ENCODE assay signal across 19 mouse cellular contexts in the genomic region with DNA sequence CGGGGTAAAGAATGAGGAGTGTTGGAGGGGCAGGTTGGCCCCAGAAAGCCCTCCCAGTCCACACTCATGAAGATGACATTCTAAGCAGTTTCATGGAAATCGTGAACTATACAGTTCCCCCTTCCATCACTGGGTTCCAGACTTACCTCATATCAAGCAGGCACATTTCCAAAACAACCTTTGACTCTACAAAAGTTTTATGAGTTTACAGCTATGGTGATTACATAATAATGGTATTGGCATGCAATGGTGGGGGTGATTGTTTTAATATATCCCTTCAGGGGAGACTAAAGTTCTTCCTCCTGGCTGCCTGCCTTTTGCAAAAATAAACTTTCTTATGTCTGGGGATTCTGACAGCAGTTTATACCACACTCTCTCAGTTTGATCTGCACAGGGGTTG. TPM values are rescaled to one million over a fixed set of nuclear protein-coding genes. Genes with fewer than 3 reads are reported as not detected.
"Had no signal": no experiment of that assay in that cellular context is flagged by ENCODE, and none has a peak within 500 bp of the region (broad histone marks: within the 10 kb centered on the region; RNA-seq: fewer than 3 reads in every experiment).

No protein-coding gene starts in this region.

- DNase-seq: kidney, adult 18-20 months; kidney, adult 9 months; kidney, postnatal 14 days; kidney, postnatal 4 days; layer of hippocampus, adult 9-11 months; lung, adult 2 months; midbrain, embryonic 14.5 days; right cerebral cortex, postnatal 4 days; spleen, adult 18-20 months; thymus, postnatal 25 days had no signal

- H3K27ac ChIP-seq: hindbrain, postnatal 0 days; layer of hippocampus, adult 2 months; limb, embryonic 15.5 days; liver, embryonic 12.5 days; liver, embryonic 15.5 days; midbrain, embryonic 10.5 days; stomach, embryonic 15.5 days had no signal

- ATAC-seq: hindbrain, postnatal 0 days; inflammation-experienced regulatory T-cells, adult 6 months; liver, embryonic 12.5 days had no signal

- H3K36me3 ChIP-seq: limb, embryonic 15.5 days; liver, embryonic 12.5 days; liver, embryonic 15.5 days; midbrain, embryonic 10.5 days; stomach, embryonic 15.5 days had no signal

- H3K9ac ChIP-seq: limb, embryonic 15.5 days; liver, embryonic 12.5 days; liver, embryonic 15.5 days; stomach, embryonic 15.5 days had no signal

- H3K4me1 ChIP-seq: liver, embryonic 15.5 days; midbrain, embryonic 10.5 days; stomach, embryonic 15.5 days had no signal

- H3K4me2 ChIP-seq: limb, embryonic 15.5 days; liver, embryonic 12.5 days; liver, embryonic 15.5 days; stomach, embryonic 15.5 days had no signal

- H3K27me3 ChIP-seq: liver, embryonic 12.5 days; liver, embryonic 15.5 days; megakaryocyte, embryonic 14.5 days; stomach, embryonic 15.5 days had no signal

- H3K4me3 ChIP-seq: layer of hippocampus, adult 2 months; limb, embryonic 15.5 days; liver, embryonic 12.5 days; liver, embryonic 15.5 days; megakaryocyte, embryonic 14.5 days; midbrain, embryonic 10.5 days; stomach, embryonic 15.5 days had no signal

- H3K9me3 ChIP-seq: limb, embryonic 15.5 days; liver, embryonic 12.5 days; liver, embryonic 15.5 days; midbrain, embryonic 10.5 days; stomach, embryonic 15.5 days had no signal

RNA-seq across cellular contexts. Expression of a gene that starts 4.6 kb away (rescaled TPM):
- polyA plus RNA-seq: inflammation-experienced regulatory T-cells, adult 6 months had no signal
